Mouse (Mus musculus): ENCODE measurements around the gene Calm3.

Gene Calm3

GRCm38 (mm10) chr7:16940292-16940691 is 16.4 kb upstream of the Calm3 start:
- no peak for DNase-seq (ENCODE audit: low spot score in 2 of 2)

- no peak for DNase-seq (ENCODE audit: low spot score in 2 of 2)
Measured at GRCm38 (mm10) chr7:16938117-16938791, 14.3 kb upstream of the Calm3 start.

- DNase-seq (ENCODE audit: low spot score in 2 of 2) = no peak
Measured at GRCm38 (mm10) chr7:16937312-16937711, 13.4 kb upstream of the Calm3 start.

- DNase-seq (ENCODE audit: low spot score in 2 of 2) = no peak
Measured at GRCm38 (mm10) chr7:16932704-16933577, 9.0 kb upstream of the Calm3 start.

- DNase-seq (ENCODE audit: low spot score in 2 of 2) = peak; percentile 75 to 77
Measured at GRCm38 (mm10) chr7:16931968-16932627, 8.2 kb upstream of the Calm3 start.

- DNase-seq (ENCODE audit: low spot score in 2 of 2) = peak in 1 of 2 experiments; percentile 57
Measured at GRCm38 (mm10) chr7:16930850-16931249, 6.9 kb upstream of the Calm3 start.

GRCm38 (mm10) chr7:16928341-16928740 is 4.4 kb upstream of the Calm3 start:
- DNase-seq (ENCODE audit: low spot score in 2 of 2) = no peak

- DNase-seq (ENCODE audit: low spot score in 2 of 2) = no peak
Measured at GRCm38 (mm10) chr7:16923283-16924036, 454 bp downstream of the Calm3 start.

- no peak for DNase-seq (ENCODE audit: low spot score in 2 of 2)
Measured at GRCm38 (mm10) chr7:16922360-16922973, 1.4 kb downstream of the Calm3 start.

GRCm38 (mm10) chr7:16921881-16922335 is 2.0 kb downstream of the Calm3 start:
- no peak for DNase-seq (ENCODE audit: low spot score in 2 of 2)

- no peak for DNase-seq (ENCODE audit: low spot score in 2 of 2)
Measured at GRCm38 (mm10) chr7:16920818-16921791, 2.8 kb downstream of the Calm3 start.

GRCm38 (mm10) chr7:16920150-16920579 is 3.7 kb downstream of the Calm3 start:
- DNase-seq (ENCODE audit: low spot score in 2 of 2) = no peak

- no peak for DNase-seq (ENCODE audit: low spot score in 2 of 2)
Measured at GRCm38 (mm10) chr7:16919395-16920149, 4.3 kb downstream of the Calm3 start.

- no peak for DNase-seq (ENCODE audit: low spot score in 2 of 2)
Measured at GRCm38 (mm10) chr7:16918670-16919069, 5.2 kb downstream of the Calm3 start.

- DNase-seq (ENCODE audit: low spot score in 2 of 2) = no peak
Measured at GRCm38 (mm10) chr7:16918014-16918413, 5.9 kb downstream of the Calm3 start.

- DNase-seq (ENCODE audit: low spot score in 2 of 2) = no peak
Measured at GRCm38 (mm10) chr7:16917447-16917846, 6.5 kb downstream of the Calm3 start.

GRCm38 (mm10) chr7:16916342-16917265 is 7.3 kb downstream of the Calm3 start:
- no peak for DNase-seq (ENCODE audit: low spot score in 2 of 2)

All from urinary bladder, postnatal 36 days (tissue).